Mouse (Mus musculus): ENCODE measurements around the gene AF366264.
"Not testable (repeated sequence)": the region's sequence is repeated elsewhere in the genome, so short reads cannot be mapped to it uniquely, and the experiment has no call there.

AF366264 gene

DNA sequence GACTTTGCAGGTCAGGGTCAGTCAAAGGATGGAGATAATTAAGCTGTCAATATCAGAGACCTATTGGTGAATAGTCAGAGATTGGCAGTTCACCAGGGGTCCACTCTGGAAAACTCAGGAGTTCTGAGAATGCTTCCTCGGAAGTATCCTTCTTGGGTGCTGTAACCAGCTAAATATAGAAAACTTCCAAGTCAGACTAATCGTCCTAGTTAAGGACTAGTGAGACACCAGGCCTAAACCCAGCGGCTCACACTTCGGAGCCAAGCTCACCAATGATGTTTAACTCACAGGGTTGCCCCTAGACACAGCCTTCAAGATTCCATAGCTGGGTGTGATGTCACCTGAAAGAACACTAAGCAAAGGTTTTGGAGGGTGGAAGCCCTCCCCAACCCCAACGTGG lies at the start of gene AF366264:
Gene AF366264, minus strand, starts transcription at position 101 of the 400 bp plus-strand sequence.
- not testable (repeated sequence) for DNase-seq

DNA sequence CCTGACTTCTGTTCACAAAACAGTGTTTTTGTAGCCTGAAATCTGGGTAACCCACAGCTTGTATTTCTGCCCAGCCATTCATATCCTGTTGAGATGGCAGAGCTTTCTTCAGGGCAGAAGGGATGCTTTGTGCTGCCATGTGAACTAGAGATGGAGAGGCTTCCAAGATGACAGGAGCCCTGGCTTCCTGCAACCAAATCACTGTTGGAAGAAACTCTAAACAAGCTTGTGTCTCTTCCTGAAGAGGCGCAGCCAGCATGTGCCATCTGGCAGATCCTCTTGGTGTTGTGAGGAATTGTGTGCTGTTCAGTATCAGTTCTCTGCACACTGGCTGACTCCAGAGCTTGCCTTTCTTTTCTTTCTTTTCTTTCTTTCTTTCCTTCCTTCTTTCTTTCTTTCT lies 5.1 kb upstream of the AF366264 start:
- DNase-seq, result not testable (repeated sequence)

DNA sequence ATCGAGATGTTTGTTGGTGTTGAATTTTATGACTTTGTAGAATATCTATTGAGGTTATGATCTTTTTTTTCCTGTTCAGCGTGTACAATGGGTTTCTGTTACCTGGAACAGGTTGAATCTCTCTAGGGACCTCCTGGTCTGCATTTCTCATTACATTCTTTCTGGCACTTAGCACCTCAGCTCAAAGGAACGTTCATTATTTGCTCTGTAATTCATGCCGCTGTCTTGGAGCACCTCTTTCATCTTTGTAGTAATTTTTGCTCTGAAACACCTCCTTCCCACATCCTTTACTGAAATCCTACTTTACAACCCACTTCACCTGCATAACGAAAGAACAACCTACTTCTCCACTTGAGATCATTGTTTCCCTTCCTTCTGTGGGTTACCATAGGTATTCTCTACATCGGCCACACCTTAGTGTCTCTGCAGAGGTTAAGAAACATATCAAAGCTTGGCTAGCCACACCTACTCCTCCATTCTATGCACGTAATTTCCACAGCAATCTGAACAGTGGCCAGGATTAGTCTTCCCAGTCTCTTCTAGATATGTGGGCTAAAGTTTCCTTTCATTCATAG lies 9.5 kb downstream of the AF366264 start:
- no peak for DNase-seq

DNA sequence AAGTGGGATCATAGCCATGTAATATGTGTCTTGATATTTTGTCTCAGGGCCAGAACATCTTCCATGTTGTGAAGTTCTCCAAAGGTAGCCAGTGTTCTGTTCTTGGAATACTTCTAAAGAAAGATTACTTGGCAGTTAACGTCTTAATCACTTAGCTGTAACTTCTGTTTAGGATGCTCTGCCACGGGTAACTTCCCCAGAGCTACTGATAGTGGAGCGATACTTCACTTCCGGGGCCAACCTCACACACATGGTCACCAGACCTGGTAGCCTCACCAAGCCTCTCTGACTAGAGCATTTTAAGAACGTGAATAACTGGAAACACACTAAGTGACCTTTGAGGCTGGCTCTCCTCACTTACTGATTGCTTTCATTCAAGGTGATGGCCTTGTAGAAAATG lies 38.6 kb downstream of the AF366264 start:
- DNase-seq, result no peak

DNA sequence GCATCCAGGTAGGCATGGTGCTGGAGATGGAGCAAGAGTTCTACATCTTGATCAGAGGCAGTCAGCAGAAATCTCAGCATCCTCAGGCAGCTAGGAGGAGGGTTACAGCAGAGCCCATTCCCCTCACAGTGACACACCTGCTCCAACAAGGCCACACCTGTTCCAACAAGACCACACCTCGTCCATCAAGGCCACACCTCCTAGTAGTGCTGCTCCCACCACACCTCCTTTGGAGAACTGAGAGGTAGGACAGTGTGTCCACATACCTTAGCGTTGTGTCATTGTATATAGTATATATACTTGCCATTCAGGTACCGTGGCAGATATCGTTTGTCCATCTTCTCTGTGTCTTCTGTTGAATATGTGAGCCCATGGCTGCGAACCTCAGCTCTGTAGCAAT lies 40.5 kb downstream of the AF366264 start:
- DNase-seq, result no peak

DNA sequence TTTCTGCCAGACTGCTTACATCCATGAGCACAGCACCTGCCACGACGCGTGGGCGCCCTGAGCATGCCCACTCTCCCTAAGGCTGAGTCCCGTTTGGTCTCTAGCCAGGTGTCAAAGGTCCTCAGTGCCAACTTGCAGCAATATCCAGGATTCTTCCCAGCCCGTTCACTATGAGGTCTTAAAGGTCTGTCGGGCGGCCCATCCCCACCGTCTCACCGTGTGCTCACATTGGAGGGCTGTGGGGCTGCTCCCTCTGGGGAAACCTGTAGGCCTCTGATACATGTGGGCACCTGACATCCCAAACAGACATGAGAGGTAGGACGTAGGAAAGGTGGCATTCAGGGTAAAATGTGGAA lies 44.5 kb downstream of the AF366264 start:
- DNase-seq, result no peak

GRCm38 (mm10) chr8:13793097-13793745 lies 45.0 kb downstream of the AF366264 start:
- no peak for DNase-seq

- no peak for DNase-seq
These were observed 48.6 kb downstream of the AF366264 start for GRCm38 (mm10) chr8:13789606-13790005.

- peak; percentile 95 to 96 for DNase-seq
These were observed 52.4 kb downstream of the AF366264 start for GRCm38 (mm10) chr8:13785764-13786299.

DNA sequence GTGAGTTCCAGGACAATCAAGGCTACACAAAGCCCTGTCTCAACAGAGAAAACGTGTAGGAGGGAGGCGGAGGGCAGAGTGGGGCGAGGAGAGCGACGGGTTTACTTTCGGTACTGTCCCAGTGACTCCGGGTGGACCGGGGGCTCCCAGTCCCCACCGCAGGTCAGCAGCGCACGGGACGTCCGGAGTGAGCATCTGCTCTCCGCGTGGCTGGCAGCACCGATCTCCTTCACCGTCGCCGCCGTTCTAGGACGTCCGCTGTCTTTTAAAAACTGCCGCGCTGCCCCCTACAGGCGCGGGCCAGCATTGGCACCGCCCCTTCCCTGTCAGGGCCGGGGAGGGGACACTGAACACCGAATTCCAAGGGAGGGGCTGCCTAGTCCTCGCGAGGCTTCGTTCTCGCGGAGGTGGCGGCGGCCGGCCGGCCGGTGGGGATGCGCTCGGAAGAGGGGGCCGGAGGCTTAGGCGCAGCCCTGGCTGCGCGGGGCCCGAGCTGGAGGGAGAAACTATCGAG lies 52.9 kb downstream of the AF366264 start, which contains the start of gene Upf3a:
Gene Upf3a, plus strand, starts transcription at position 366 of the 514 bp plus-strand sequence.
- DNase-seq, result peak; percentile 91 to 92

Measured in thymus, postnatal 36 days (tissue).